Mouse (Mus musculus) stomach, embryonic 14.5 days (tissue): ENCODE measurements around the gene AC124108.1. TPM values are rescaled to one million over a fixed set of nuclear protein-coding genes. Genes with fewer than 3 reads are reported as not detected.

Experiments
- microRNA counts: library from miRNA; unstranded; fragments of <30 nt; microRNA quantifications from one replicate; lab custom pipeline; 2016
- microRNA-seq: library from miRNA; unstranded; fragments of <30 nt; microRNA quantifications from one replicate; pipeline ENCODE4, GENCODE M21; 2016
- polyA plus RNA-seq: library from polyadenylated mRNA; unstranded; fragments of >200 nt; fragmentation: Nextera tagmentation; extraction: Ambion mirVana; gene quantifications from 2 replicates; pipeline ENCODE4 v1.2.1, GENCODE M21; 2014

The AC124108.1 gene
- polyA plus RNA-seq, 1 experiment from 2014 or later: 0.06 TPM

MicroRNAs encoded within 50 kb of the gene (microRNA counts, 519-probe panel; counts per million panel counts)
- not detected for microRNA mmu-miR-135b (lab: Ali Mortazavi, UCI)

Small RNAs within 50 kb of the gene (microRNA-seq; reads per million reads assigned to microRNA genes)
- gene Mir135b: 156 reads per million, percentile 53 among the genes with 10 or more reads in this experiment

Other genes with a start within 250 kb of the AC124108.1 start
- gene Slc45a3, start 228.5 kb upstream of the AC124108.1 start, polyA plus RNA-seq: 3.8 and 4.7 TPM in 2 replicates
- 35.7 and 38.2 TPM in 2 replicates for gene Elk4, start 183.8 kb upstream of the AC124108.1 start, polyA plus RNA-seq
- 14.5 and 16.5 TPM in 2 replicates for gene Mfsd4a, start 123.4 kb upstream of the AC124108.1 start, polyA plus RNA-seq
- gene Cdk18, start 51.8 kb upstream of the AC124108.1 start, polyA plus RNA-seq: 3.9 and 5.5 TPM in 2 replicates
- 0.27 TPM in 1 of 2 replicates, not detected in the other for gene Lemd1, start within 50 bp of the AC124108.1 start, polyA plus RNA-seq
- not detected in 2 replicates for gene Gm10188, start 38.3 kb downstream of the AC124108.1 start, polyA plus RNA-seq
- gene Klhdc8a, start 107.2 kb downstream of the AC124108.1 start, polyA plus RNA-seq: 0.10 TPM in 1 of 2 replicates, not detected in the other
- 4.2 and 4.5 TPM in 2 replicates for gene Nuak2, start 124.7 kb downstream of the AC124108.1 start, polyA plus RNA-seq
- gene Tmcc2, start 199.8 kb downstream of the AC124108.1 start, polyA plus RNA-seq: 7.1 and 7.2 TPM in 2 replicates
- gene Dstyk, start 226.1 kb downstream of the AC124108.1 start, polyA plus RNA-seq: 17.3 and 20.9 TPM in 2 replicates